1 mouse cellular context compared by ENCODE assay signal in genomic region chr7:55986526-55987214, GRCm38 (mm10).
A peak's percentile ranks its signal among the peaks of the same experiment; 100 is the strongest.
TF ChIP-seq lines count a peak whose summit lies in the region.

No protein-coding gene starts in this region.

TF ChIP-seq in CH12.LX, 34 proteins besides CTCF, POLR2A, EP300 and RAD21:
- TF ChIP-seq E2F4 (IDR thresholded peaks at IDR 0.05; ENCODE audit: insufficient replicate concordance, low read depth, low read length) = no peak
- TF ChIP-seq MXI1 (IDR thresholded peaks at IDR 0.05; ENCODE audit: low read depth, low read length) = no peak
- peak; percentile 60 for TF ChIP-seq SMC3 (IDR thresholded peaks at IDR 0.05; ENCODE audit: low read depth, low read length)
- TF ChIP-seq MAFK (IDR thresholded peaks at IDR 0.05; ENCODE audit: insufficient replicate concordance, low read length) = no peak
- TF ChIP-seq IRF4 (IDR thresholded peaks at IDR 0.05; ENCODE audit: low read depth, low read length) = peak; percentile 68
- no peak for TF ChIP-seq RCOR1 (conservative IDR thresholded peaks at IDR 0.05; ENCODE audit: low read depth, low read length)
- peak; percentile 53; the same call in 1 of the 2 replicates for TF ChIP-seq JUN (IDR thresholded peaks at IDR 0.05; ENCODE audit: insufficient read depth, low read depth, low read length)
- TF ChIP-seq KAT2A (IDR thresholded peaks at IDR 0.05; ENCODE audit: insufficient replicate concordance, low read length) = no peak
- TF ChIP-seq MEF2A (IDR thresholded peaks at IDR 0.05; ENCODE audit: borderline replicate concordance, low read depth, low read length) = peak; percentile 42; the same call in 1 of the 2 replicates
- TF ChIP-seq MYC (IDR thresholded peaks at IDR 0.05; ENCODE audit: low read depth, low read length) = no peak
- 0 out of 2 replicates have a peak, but pooled peaks have one; percentile 24 for TF ChIP-seq TCF12 (IDR thresholded peaks at IDR 0.05; ENCODE audit: low read depth, low read length)
- TF ChIP-seq NELFE (IDR thresholded peaks at IDR 0.05; ENCODE audit: low read depth, low read length) = 0 out of 2 replicates have a peak, but pooled peaks have one; percentile 14
- TF ChIP-seq TBP (conservative IDR thresholded peaks at IDR 0.05; ENCODE audit: low read depth, low read length) = no peak
- TF ChIP-seq PAX5 (IDR thresholded peaks at IDR 0.05; ENCODE audit: low read length) = no peak
- TF ChIP-seq HCFC1 (IDR thresholded peaks at IDR 0.05; ENCODE audit: low read depth, low read length) = no peak
- TF ChIP-seq JUND (conservative IDR thresholded peaks at IDR 0.05; ENCODE audit: low read depth, low read length) = 0 out of 2 replicates have a peak, but pooled peaks have one; percentile 8
- peak; percentile 84 for TF ChIP-seq MAZ (IDR thresholded peaks at IDR 0.05; ENCODE audit: low read depth, low read length)
- no peak for TF ChIP-seq ZKSCAN1 (IDR thresholded peaks at IDR 0.05; ENCODE audit: borderline replicate concordance, low read depth, low read length)
- TF ChIP-seq POLR2AphosphoS2 (IDR thresholded peaks at IDR 0.05; ENCODE audit: low read depth, low read length) = no peak
- TF ChIP-seq ZNF384 (IDR thresholded peaks at IDR 0.05; ENCODE audit: low read depth, low read length) = no peak
- 0 out of 2 replicates have a peak, but pooled peaks have one; percentile 22 for TF ChIP-seq BHLHE40 (IDR thresholded peaks at IDR 0.05; ENCODE audit: low read depth, low read length)
- no peak for TF ChIP-seq SIN3A (IDR thresholded peaks at IDR 0.05; ENCODE audit: low read length)
- TF ChIP-seq CHD2 (IDR thresholded peaks at IDR 0.05; ENCODE audit: low read length) = no peak
- TF ChIP-seq USF2 (conservative IDR thresholded peaks at IDR 0.05; ENCODE audit: low read depth, low read length) = no peak
- TF ChIP-seq MAX (IDR thresholded peaks at IDR 0.05; ENCODE audit: low read length) = no peak
- peak; percentile 66 for TF ChIP-seq ETS1 (conservative IDR thresholded peaks at IDR 0.05; ENCODE audit: low read depth, low read length)
